Mouse (Mus musculus): ENCODE measurements around the gene Clec9a.
A peak's percentile ranks its signal among the peaks of the same experiment; 100 is the strongest.

Gene Clec9a

GRCm38 (mm10) chr6:129408562-129408961 is at the start of gene Clec9a:
TSS of gene Clec9a (plus strand) at chr6:129408862.
- no peak for DNase-seq (ENCODE audit: low spot score)

GRCm38 (mm10) chr6:129359515-129359914 is 49.1 kb upstream of the Clec9a start:
- no peak for DNase-seq (ENCODE audit: low spot score)

GRCm38 (mm10) chr6:129363942-129364341 is 44.7 kb upstream of the Clec9a start:
- DNase-seq (ENCODE audit: low spot score): no peak

GRCm38 (mm10) chr6:129365959-129366359 is 42.7 kb upstream of the Clec9a start:
- peak; percentile 41 for DNase-seq (ENCODE audit: low spot score)

GRCm38 (mm10) chr6:129369374-129370132 is 39.1 kb upstream of the Clec9a start:
- DNase-seq (ENCODE audit: low spot score): no peak

- no peak for DNase-seq (ENCODE audit: low spot score)
Measured at GRCm38 (mm10) chr6:129374937-129375471, 33.7 kb upstream of the Clec9a start.

- DNase-seq (ENCODE audit: low spot score): no peak
Measured at GRCm38 (mm10) chr6:129380454-129380853, 28.2 kb upstream of the Clec9a start.

GRCm38 (mm10) chr6:129381736-129382135 is 26.9 kb upstream of the Clec9a start:
- DNase-seq (ENCODE audit: low spot score): no peak

GRCm38 (mm10) chr6:129383466-129383865 is 25.2 kb upstream of the Clec9a start:
- peak; percentile 65 for DNase-seq (ENCODE audit: low spot score)

GRCm38 (mm10) chr6:129385000-129385399 is 23.7 kb upstream of the Clec9a start:
- DNase-seq (ENCODE audit: low spot score): no peak

GRCm38 (mm10) chr6:129385774-129386173 is 22.9 kb upstream of the Clec9a start, which contains the start of gene Clec12b:
TSS of gene Clec12b (minus strand) at chr6:129385874.
- no peak for DNase-seq (ENCODE audit: low spot score)

- DNase-seq (ENCODE audit: low spot score): no peak
Measured at GRCm38 (mm10) chr6:129393087-129393720, 15.5 kb upstream of the Clec9a start.

- DNase-seq (ENCODE audit: low spot score): no peak
Measured at GRCm38 (mm10) chr6:129393732-129394131, 14.9 kb upstream of the Clec9a start.

- no peak for DNase-seq (ENCODE audit: low spot score)
Measured at GRCm38 (mm10) chr6:129396997-129397396, 11.7 kb upstream of the Clec9a start, which contains the start of gene Clec1b. TSS of gene Clec1b (plus strand) at chr6:129397297.

GRCm38 (mm10) chr6:129399945-129400344 is 8.7 kb upstream of the Clec9a start:
- no peak for DNase-seq (ENCODE audit: low spot score)

- no peak for DNase-seq (ENCODE audit: low spot score)
Measured at GRCm38 (mm10) chr6:129402404-129402803, 6.3 kb upstream of the Clec9a start.

- no peak for DNase-seq (ENCODE audit: low spot score)
Measured at GRCm38 (mm10) chr6:129403391-129403790, 5.3 kb upstream of the Clec9a start.

GRCm38 (mm10) chr6:129405999-129406398 is 2.7 kb upstream of the Clec9a start:
- no peak for DNase-seq (ENCODE audit: low spot score)

GRCm38 (mm10) chr6:129407324-129407723 is 1.3 kb upstream of the Clec9a start:
- no peak for DNase-seq (ENCODE audit: low spot score)

GRCm38 (mm10) chr6:129414177-129414576 is 5.5 kb downstream of the Clec9a start:
- no peak for DNase-seq (ENCODE audit: low spot score)

- DNase-seq (ENCODE audit: low spot score): no peak
Measured at GRCm38 (mm10) chr6:129422311-129422710, 13.6 kb downstream of the Clec9a start.

GRCm38 (mm10) chr6:129423040-129423733 is 14.5 kb downstream of the Clec9a start:
- peak; percentile 46 for DNase-seq (ENCODE audit: low spot score)

- DNase-seq (ENCODE audit: low spot score): peak; percentile 85
Measured at GRCm38 (mm10) chr6:129423734-129424072, 15.0 kb downstream of the Clec9a start.
